Mouse (Mus musculus) megakaryocyte, embryonic 14.5 days (primary cell): ENCODE measurements around the gene Rsrc1. TPM values are rescaled to one million over a fixed set of nuclear protein-coding genes. Genes with fewer than 3 reads are reported as not detected.
"Not testable (repeated sequence)": the region's sequence is repeated elsewhere in the genome, so short reads cannot be mapped to it uniquely, and the experiment has no call there.

Experiments
- H3K27me3 ChIP-seq: replicated peaks from 2 replicates; pipeline ENCODE3; 2012; ENCODE audit warnings: inconsistent platforms
- H3K36me3 ChIP-seq: replicated peaks from 2 replicates; pipeline ENCODE3; 2012; ENCODE audit warnings: low read length, inconsistent platforms, mixed read lengths
- H3K4me1 ChIP-seq: 2 replicates; pipeline ENCODE4 v1.6.1; 2012; ENCODE audit warnings: inconsistent platforms
- H3K4me3 ChIP-seq: replicated peaks from 2 replicates; pipeline ENCODE3; 2012; ENCODE audit warnings: moderate library complexity, mild to moderate bottlenecking, inconsistent platforms
- H3K9me3 ChIP-seq: 2 replicates; pipeline ENCODE4 v1.6.1; 2012; ENCODE audit warnings: inconsistent platforms
- FLI1 ChIP-seq: IDR thresholded peaks from 2 replicates; pipeline ENCODE4 v1.6.1; 2012; ENCODE audit warnings: low read length, inconsistent platforms, mixed read lengths
- GATA1 ChIP-seq: IDR thresholded peaks from 3 replicates; pipeline ENCODE4 v1.6.1; 2012; ENCODE audit warnings: mixed read lengths, low read length, inconsistent platforms, borderline replicate concordance
- polyA plus RNA-seq: library from polyadenylated mRNA; stranded (reverse); fragments of >175 nt; gene quantifications from 2 replicates; pipeline ENCODE4 v1.2.3, GENCODE M21; 2012; ENCODE audit warnings: low replicate concordance; ENCODE audit not compliant: insufficient read depth

Rsrc1 gene
- polyA plus RNA-seq, 1 experiment, result 15.3 TPM

- Histone ChIP-seq H3K9me3 (no peaks in the 10 kb centered on the region), H3K4me3 (no peak overlapping the region), H3K36me3 (no peaks in the 10 kb centered on the region), H3K4me1 (0 out of 2 replicates have a peak, but pooled peaks cover 3% of the 10 kb centered on the region), H3K27me3 (no peaks in the 10 kb centered on the region)
- TF ChIP-seq FLI1, result no peak
- TF ChIP-seq GATA1, result no peak
Measured at GRCm38 (mm10) chr3:67232617-67233241, 251.5 kb downstream of the Rsrc1 start.

GRCm38 (mm10) chr3:67242451-67242850 lies 261.3 kb downstream of the Rsrc1 start:
- H3K4me3 ChIP-seq, H3K4me1 ChIP-seq, H3K36me3 ChIP-seq, H3K27me3 ChIP-seq, H3K9me3 ChIP-seq: not testable (repeated sequence)

- no peaks in the 10 kb centered on the region for H3K27me3 ChIP-seq
- no peak overlapping the region for H3K4me3 ChIP-seq
- no peaks in the 10 kb centered on the region for H3K36me3 ChIP-seq
- no peak for TF ChIP-seq GATA1
- no peak for TF ChIP-seq FLI1
- H3K9me3 ChIP-seq, result no peaks in the 10 kb centered on the region
- H3K4me1 ChIP-seq, result no peaks in the 10 kb centered on the region
Measured at GRCm38 (mm10) chr3:67267448-67267847, 286.3 kb downstream of the Rsrc1 start.

GRCm38 (mm10) chr3:67279781-67280180 lies 298.6 kb downstream of the Rsrc1 start:
- Histone ChIP-seq H3K4me1 (no peaks in the 10 kb centered on the region), H3K27me3 (no peaks in the 10 kb centered on the region), H3K4me3 (no peak overlapping the region), H3K36me3 (no peaks in the 10 kb centered on the region), H3K9me3 (no peaks in the 10 kb centered on the region)
- TF ChIP-seq GATA1 (no peak), FLI1 (no peak)

- H3K9me3 ChIP-seq, result no peaks in the 10 kb centered on the region
- H3K4me3 ChIP-seq, result no peak overlapping the region
- no peaks in the 10 kb centered on the region for H3K36me3 ChIP-seq
- TF ChIP-seq GATA1 (no peak), FLI1 (no peak)
- no peaks in the 10 kb centered on the region for H3K4me1 ChIP-seq
- no peaks in the 10 kb centered on the region for H3K27me3 ChIP-seq
Measured at GRCm38 (mm10) chr3:67280247-67280646, 299.1 kb downstream of the Rsrc1 start.

- no peaks in the 10 kb centered on the region for H3K27me3 ChIP-seq
Measured at GRCm38 (mm10) chr3:67284039-67284438, 302.8 kb downstream of the Rsrc1 start.

GRCm38 (mm10) chr3:67284848-67285247 lies 303.7 kb downstream of the Rsrc1 start:
- H3K36me3 ChIP-seq, result no peaks in the 10 kb centered on the region
- no peaks in the 10 kb centered on the region for H3K9me3 ChIP-seq
- no peak for TF ChIP-seq FLI1
- no peak for TF ChIP-seq GATA1
- no peaks in the 10 kb centered on the region for H3K4me1 ChIP-seq
- no peaks in the 10 kb centered on the region for H3K27me3 ChIP-seq
- no peak overlapping the region for H3K4me3 ChIP-seq

More at GRCm38 (mm10) chr3:67284039-67284438, 302.8 kb downstream of the Rsrc1 start:
- Histone ChIP-seq H3K4me3 (no peak overlapping the region), H3K4me1 (no peaks in the 10 kb centered on the region), H3K36me3 (no peaks in the 10 kb centered on the region), H3K9me3 (no peaks in the 10 kb centered on the region)
- TF ChIP-seq FLI1 (no peak), GATA1 (no peak)

GRCm38 (mm10) chr3:67288664-67289063 lies 307.5 kb downstream of the Rsrc1 start:
- Histone ChIP-seq H3K4me1 (no peaks in the 10 kb centered on the region), H3K4me3 (no peak overlapping the region), H3K9me3 (no peaks in the 10 kb centered on the region), H3K36me3 (no peaks in the 10 kb centered on the region), H3K27me3 (no peaks in the 10 kb centered on the region)
- TF ChIP-seq FLI1 (no peak), GATA1 (no peak)

GRCm38 (mm10) chr3:67289482-67289881 lies 308.3 kb downstream of the Rsrc1 start:
- Histone ChIP-seq H3K36me3 (no peaks in the 10 kb centered on the region), H3K4me3 (no peak overlapping the region)
- TF ChIP-seq GATA1 (no peak), FLI1 (no peak)

GRCm38 (mm10) chr3:67308725-67309124 lies 327.5 kb downstream of the Rsrc1 start:
- TF ChIP-seq GATA1 (no peak), FLI1 (no peak)
- no peaks in the 10 kb centered on the region for H3K27me3 ChIP-seq
- peaks cover 3% of the 10 kb centered on the region; the same call in 1 of the 2 replicates for H3K9me3 ChIP-seq
- H3K36me3 ChIP-seq, result no peaks in the 10 kb centered on the region
- no peak overlapping the region for H3K4me3 ChIP-seq
- no peaks in the 10 kb centered on the region for H3K4me1 ChIP-seq

More at GRCm38 (mm10) chr3:67289482-67289881, 308.3 kb downstream of the Rsrc1 start:
- Histone ChIP-seq H3K27me3 (no peaks in the 10 kb centered on the region), H3K9me3 (no peaks in the 10 kb centered on the region), H3K4me1 (no peaks in the 10 kb centered on the region)
